Mouse (Mus musculus): ENCODE results near the gene BC048671. TPM values are rescaled to one million over a fixed set of nuclear protein-coding genes. Genes with fewer than 3 reads are reported as not detected.

The BC048671 gene
- polyA plus RNA-seq, 1 experiment from 2014 or later = not detected

Other genes with a start within 250 kb of the BC048671 start
- gene Vmn1r49, start 222.7 kb upstream of the BC048671 start, polyA plus RNA-seq (2015; fragmentation: Nextera tagmentation; extraction: Ambion mirVana) = not detected in 2 replicates
- gene Vmn1r50, start 199.8 kb upstream of the BC048671 start, polyA plus RNA-seq (2015; fragmentation: Nextera tagmentation; extraction: Ambion mirVana) = not detected in 2 replicates
- not detected in 2 replicates for gene Vmn1r51, start 178.6 kb upstream of the BC048671 start, polyA plus RNA-seq (2015; fragmentation: Nextera tagmentation; extraction: Ambion mirVana)
- gene Vmn1r52, start 126.4 kb upstream of the BC048671 start, polyA plus RNA-seq (2015; fragmentation: Nextera tagmentation; extraction: Ambion mirVana) = not detected in 2 replicates
- not detected in 2 replicates for gene V1ra8, start 98.4 kb upstream of the BC048671 start, polyA plus RNA-seq (2015; fragmentation: Nextera tagmentation; extraction: Ambion mirVana)
- gene Vmn1r53, start 76.8 kb upstream of the BC048671 start, polyA plus RNA-seq (2015; fragmentation: Nextera tagmentation; extraction: Ambion mirVana) = not detected in 2 replicates
- gene Vmn1r54, start 54.9 kb upstream of the BC048671 start, polyA plus RNA-seq (2015; fragmentation: Nextera tagmentation; extraction: Ambion mirVana) = not detected in 2 replicates
- 0.12 and 0.17 TPM in 2 replicates for gene Chst13, start 24.0 kb downstream of the BC048671 start, polyA plus RNA-seq (2015; fragmentation: Nextera tagmentation; extraction: Ambion mirVana)
- gene Uroc1, start 32.1 kb downstream of the BC048671 start, polyA plus RNA-seq (2015; fragmentation: Nextera tagmentation; extraction: Ambion mirVana) = not detected in 2 replicates
- 10.5 and 11.2 TPM in 2 replicates for gene Zxdc, start 68.3 kb downstream of the BC048671 start, polyA plus RNA-seq (2015; fragmentation: Nextera tagmentation; extraction: Ambion mirVana)
- gene Cfap100, start 127.6 kb downstream of the BC048671 start, polyA plus RNA-seq (2015; fragmentation: Nextera tagmentation; extraction: Ambion mirVana) = 6.7 and 6.9 TPM in 2 replicates
- 10.2 and 10.5 TPM in 2 replicates for gene Klf15, start 161.4 kb downstream of the BC048671 start, polyA plus RNA-seq (2015; fragmentation: Nextera tagmentation; extraction: Ambion mirVana)
- 44.8 and 45.3 TPM in 2 replicates for gene Aldh1l1, start 185.2 kb downstream of the BC048671 start, polyA plus RNA-seq (2015; fragmentation: Nextera tagmentation; extraction: Ambion mirVana)

Measured in hindbrain, embryonic 13.5 days (tissue).